8 mouse cellular contexts compared by ENCODE assay signal in genomic region chr1:165193880-165194661, GRCm38 (mm10). TPM values are rescaled to one million over a fixed set of nuclear protein-coding genes. Genes with fewer than 3 reads are reported as not detected.
DNase-seq lines count a peak whose midpoint lies in the region.

Sft2d2 (minus strand) TSS chr1:165194438.

- peak within 1 kb of the TSS; percentile 94 for H3K4me3 ChIP-seq in megakaryocyte, embryonic 14.5 days (replicated peaks)

- peaks cover 1% of the 10 kb centered on the region for H3K27me3 ChIP-seq in megakaryocyte, embryonic 14.5 days (replicated peaks)

- H3K4me1 ChIP-seq in megakaryocyte, embryonic 14.5 days: peaks cover 75% of the 10 kb centered on the region

- H3K36me3 ChIP-seq in megakaryocyte, embryonic 14.5 days (replicated peaks; ENCODE audit: low read length): peaks cover 4% of the 10 kb centered on the region

- DNase-seq in adrenal gland, adult 18-20 months (ENCODE audit: low spot score in 2 of 2): peak; percentile 91 to 92
- DNase-seq in embryo, embryonic 10.5 days (ENCODE audit: low spot score): peak; percentile 83
- DNase-seq in gastrocnemius, postnatal 10 days: peak; percentile 91
- peak; percentile 98 for DNase-seq in induced T-regulatory cell, adult 2 months (ENCODE audit: low read depth)
- DNase-seq in left cerebral cortex, adult 8-10 months (ENCODE audit: low spot score in 2 of 2): peak; percentile 51 to 70
- DNase-seq in right cerebral cortex, adult 2 months (ENCODE audit: low spot score in 2 of 2): peak; percentile 58 to 66
- DNase-seq in urinary bladder, postnatal 14 days (ENCODE audit: low spot score): peak; percentile 94

- no peaks in the 10 kb centered on the region for H3K9me3 ChIP-seq in megakaryocyte, embryonic 14.5 days

RNA-seq across cellular contexts. Expression of gene Sft2d2, which starts in this region (rescaled TPM):
- 10 to 100 TPM; 27.3 to 33.0 TPM for total RNA-seq in adrenal gland, adult 18-20 months (2021)
- total RNA-seq in gastrocnemius, postnatal 10 days (2021): 10 to 100 TPM; 12.1 to 12.8 TPM
- total RNA-seq in left cerebral cortex, adult 8-10 months (2022): 10 to 100 TPM; 16.4 to 20.4 (median 16.8) TPM
- 1.7 TPM in 1 of 2 replicates, not detected in the other for polyA plus RNA-seq in megakaryocyte, embryonic 14.5 days (2012; ENCODE audit: insufficient read depth, low replicate concordance)

Comparison
In these comparisons a context has a peak if more than half of its experiments do, and no peak if none do; other contexts are left out.
1. Peak in every context shown above with its lines: DNase-seq and H3K4me3 ChIP-seq.